Mouse (Mus musculus): Measurements from ENCODE around the gene Cd72. TPM values are rescaled to one million over a fixed set of nuclear protein-coding genes. Genes with fewer than 3 reads are reported as not detected.
"Not testable (repeated sequence)": the region's sequence is repeated elsewhere in the genome, so short reads cannot be mapped to it uniquely, and the experiment has no call there.

Gene Cd72
- under 1 TPM; 0.81 to 0.87 TPM for total RNA-seq (2021)

DNA sequence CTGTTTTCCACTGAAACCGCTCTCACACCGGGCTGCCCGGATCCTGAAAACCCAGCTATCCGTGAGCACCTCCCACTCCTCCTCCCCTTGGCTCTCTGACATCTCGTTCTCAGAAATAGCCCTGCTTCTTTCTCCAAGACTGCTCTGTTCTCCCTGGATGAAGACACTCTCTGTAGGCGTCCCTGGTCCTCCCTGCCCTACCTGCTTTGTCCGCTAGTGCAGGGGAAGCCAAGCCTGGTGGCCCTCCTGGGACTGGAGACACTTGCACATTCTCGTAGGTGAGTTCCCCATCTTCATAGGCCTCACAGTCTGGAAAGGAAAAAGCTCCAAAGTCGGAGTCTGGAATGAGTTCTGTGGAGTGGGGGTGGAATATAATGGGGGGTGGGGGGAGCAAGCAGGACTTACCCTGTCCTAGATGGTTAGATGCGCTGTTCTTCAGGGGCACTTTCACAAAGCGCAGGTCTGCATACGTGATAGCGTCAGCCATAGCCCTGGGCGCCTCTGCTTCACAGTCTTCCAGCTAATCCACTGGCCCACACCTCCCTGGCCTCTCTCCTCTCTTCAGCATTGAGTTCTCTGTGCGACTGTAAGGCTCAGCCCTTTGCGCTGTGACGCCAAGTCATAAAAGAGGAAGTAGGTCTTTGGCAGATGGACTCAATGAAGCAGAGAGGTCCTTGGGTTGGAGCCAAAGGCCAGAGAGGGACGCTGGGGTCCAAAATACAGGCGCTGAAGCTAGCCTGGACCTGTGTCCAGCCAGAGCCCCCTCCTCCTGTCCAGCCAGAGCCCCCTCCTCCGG lies at the start of gene Cd72:
Cd72 (minus strand) TSS at position 588 of the 796 bp plus-strand sequence.
- no peak for DNase-seq (ENCODE audit: low spot score)
- intact Hi-C loops (cut with DNase I) = no loop called here

DNA sequence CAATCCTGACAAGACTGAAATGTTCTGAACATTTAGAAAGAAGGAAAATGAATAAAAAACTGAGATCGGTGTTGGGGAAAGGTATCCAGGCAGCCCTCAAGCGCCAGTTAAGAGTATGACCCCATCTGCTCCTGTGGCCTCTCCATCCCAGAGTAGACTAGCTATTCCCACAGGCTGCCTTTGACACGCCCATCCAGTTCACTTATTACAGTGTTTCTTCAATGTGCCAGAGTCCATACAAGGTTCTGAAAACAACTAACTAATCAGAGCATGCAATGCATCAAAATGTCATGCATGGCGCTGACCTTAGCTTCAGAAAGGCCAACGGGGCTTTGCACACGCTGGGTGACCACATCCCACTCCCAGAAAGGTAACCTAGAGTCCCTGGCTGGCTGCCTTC lies 49.1 kb upstream of the Cd72 start:
- intact Hi-C loops (cut with DNase I) = no loop called here
- no peak for DNase-seq (ENCODE audit: low spot score)

DNA sequence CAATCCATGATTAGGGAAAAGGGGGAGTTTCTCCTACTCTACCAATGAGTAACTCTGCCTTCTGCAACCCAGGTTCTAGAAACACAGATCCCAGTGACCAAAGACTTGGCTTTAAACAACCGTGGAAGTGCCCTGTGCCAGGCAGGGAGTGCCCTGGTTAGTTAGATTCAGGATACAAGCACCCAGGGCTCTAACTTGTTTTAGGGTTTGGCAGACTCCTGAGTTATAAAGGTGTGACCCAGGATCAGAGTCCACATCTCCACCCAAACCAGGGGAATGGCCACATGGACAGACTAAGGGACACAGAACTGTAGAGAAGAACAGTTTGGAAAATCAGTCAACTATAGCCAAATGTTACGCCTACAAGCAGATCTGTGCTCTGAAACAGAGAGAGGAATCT lies 48.6 kb upstream of the Cd72 start:
- no peak for DNase-seq (ENCODE audit: low spot score)
- intact Hi-C loops (cut with DNase I) = no loop called here

DNA sequence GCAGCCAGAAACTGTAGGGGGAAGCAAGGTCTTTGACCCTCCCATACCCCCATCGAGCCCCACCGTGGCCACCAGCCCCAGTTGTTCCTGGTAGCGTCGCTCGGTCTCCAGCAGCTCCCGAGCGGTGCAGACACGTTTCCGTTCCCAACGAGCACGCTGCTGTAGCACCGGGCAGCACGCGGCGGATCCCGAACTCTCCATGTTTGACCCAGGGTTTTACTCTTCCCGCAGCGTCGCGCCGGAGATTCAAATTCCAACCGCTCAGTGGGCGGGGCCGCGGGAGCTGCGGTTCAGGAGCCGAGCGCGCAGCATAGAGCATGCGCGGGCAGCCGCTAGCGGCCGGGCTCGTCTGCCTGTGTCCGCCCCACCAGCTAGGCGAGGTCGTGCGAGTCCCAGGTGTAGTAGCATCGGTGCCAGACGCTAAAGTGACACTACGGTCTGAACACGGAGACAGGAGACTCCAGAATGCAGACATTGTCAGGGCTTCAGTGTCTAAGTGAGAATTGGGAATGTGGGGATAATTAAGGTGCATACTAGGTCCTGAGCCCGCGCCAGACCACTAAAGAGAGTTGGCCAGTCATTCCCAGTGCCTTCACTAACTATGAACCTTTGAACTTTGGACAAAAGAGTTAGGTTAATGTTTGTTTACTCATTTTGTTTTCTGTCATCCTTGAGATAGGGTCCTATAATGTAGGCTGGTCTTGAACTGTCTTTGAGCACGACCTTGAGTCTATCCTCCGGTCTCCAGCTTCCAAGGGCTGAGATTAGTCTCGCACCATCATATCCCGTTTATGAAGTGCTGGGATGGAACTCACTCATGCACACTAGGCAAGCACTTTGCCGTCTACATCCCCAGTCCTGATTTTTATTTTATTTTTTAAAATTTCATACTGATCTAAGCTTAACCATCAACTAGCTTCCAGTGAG lies 45.2 kb upstream of the Cd72 start, which contains the start of gene Arhgef39:
Arhgef39 (minus strand) TSS at position 289 of the 927 bp plus-strand sequence.
- peak; percentile 59 for DNase-seq (ENCODE audit: low spot score)
- intact Hi-C loops (cut with DNase I) = no loop called here

DNA sequence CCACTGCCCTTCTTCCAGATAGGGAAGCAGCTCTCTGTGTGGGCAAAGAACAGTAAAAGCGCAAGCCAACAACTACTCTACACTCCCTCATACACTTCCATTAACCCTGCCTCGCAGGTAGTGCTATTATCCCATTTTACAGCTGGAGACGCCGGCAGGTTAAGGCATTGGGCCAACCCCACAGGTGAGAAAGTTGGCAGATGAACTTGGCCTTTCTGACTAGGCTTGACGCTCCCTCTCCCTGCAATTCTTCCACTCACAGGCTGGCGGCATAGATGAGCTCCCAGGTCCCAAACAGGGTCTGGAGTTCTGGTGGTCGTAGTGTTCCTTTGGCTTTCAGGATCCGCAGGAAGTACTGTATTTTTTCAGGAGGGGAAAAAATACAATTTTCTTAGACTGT lies 44.6 kb upstream of the Cd72 start:
- intact Hi-C loops (cut with DNase I) = no loop called here
- DNase-seq (ENCODE audit: low spot score) = no peak

DNA sequence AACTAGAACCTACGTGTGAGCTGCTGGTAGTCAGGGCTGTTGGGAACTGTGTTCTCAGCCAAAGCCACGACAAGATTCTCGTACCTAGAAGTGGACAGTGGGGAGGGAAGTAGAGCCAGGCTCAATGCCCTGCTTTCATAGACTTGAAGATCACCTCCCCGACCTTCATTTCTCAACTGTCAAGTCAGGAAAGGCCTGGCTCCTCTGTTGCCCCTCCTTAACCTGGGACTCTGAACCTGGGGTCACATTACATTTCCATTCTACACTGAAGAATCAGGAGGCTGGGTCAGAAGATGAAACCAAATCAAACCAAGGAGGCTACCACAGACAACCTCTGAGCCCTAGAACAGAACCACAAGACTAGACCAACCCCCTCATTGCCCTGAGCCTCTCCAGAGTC lies 43.5 kb upstream of the Cd72 start:
- DNase-seq (ENCODE audit: low spot score) = no peak
- intact Hi-C loops (cut with DNase I) = no loop called here

DNA sequence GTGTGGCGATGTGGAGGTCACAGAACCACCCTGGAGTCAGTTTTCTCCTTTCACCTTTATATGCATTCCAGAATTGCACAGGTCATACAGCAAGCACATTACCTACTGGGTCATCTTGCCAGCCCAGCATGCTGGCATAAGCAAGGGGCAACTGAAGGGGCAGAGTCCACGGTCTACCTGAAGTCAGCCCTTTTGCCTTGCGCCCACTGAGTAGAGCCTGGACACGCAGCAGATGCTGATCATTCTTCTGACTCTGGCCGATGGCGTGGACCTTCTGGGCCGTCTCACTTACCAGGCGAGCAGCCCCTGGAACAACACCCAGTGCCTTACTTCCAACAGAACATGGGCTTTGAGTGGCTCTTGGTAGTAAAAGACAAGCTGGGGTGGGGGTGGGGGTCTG lies 43.0 kb upstream of the Cd72 start:
- intact Hi-C loops (cut with DNase I) = no loop called here
- DNase-seq (ENCODE audit: low spot score) = no peak

DNA sequence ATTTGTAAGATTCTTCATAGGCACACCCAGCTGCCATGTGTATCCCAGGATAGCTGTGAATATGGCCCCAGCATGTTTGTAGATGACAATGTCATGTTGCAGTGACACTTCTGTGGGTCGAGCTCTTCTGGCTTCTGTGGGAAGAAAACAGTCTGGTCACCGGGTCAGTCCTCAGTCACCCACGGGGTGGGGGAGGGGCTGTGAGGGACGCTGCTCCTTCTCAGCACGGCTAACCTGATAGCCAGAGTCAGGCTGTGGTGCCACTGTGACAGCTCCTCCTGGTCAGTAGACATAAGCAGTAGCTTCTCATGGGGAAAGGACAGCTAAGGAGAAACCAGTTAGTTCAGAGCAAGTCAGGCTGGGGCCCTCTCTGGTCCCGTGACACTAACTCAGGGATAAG lies 42.2 kb upstream of the Cd72 start:
- intact Hi-C loops (cut with DNase I) = no loop called here
- DNase-seq (ENCODE audit: low spot score) = no peak

DNA sequence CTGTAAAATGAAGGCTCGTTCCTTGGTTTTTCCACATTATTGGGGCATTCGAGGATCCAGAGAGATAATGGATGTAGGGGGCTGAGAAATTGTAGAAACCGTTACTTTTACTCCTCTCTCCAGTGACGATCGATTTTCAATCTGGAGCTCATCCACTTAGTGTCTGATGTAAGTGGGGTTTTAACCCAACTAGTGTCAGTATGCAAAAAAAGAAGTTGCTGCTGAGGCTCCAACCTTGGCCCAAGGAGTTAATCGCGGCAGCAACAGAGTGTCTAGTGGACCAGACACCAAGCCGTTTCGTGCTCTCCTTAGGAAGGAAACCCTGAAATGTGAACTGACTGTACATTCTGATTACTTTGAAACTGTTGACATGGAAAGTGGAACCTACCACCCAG lies 39.4 kb upstream of the Cd72 start:
- intact Hi-C loops (cut with DNase I) = no loop called here
- DNase-seq (ENCODE audit: low spot score) = no peak

DNA sequence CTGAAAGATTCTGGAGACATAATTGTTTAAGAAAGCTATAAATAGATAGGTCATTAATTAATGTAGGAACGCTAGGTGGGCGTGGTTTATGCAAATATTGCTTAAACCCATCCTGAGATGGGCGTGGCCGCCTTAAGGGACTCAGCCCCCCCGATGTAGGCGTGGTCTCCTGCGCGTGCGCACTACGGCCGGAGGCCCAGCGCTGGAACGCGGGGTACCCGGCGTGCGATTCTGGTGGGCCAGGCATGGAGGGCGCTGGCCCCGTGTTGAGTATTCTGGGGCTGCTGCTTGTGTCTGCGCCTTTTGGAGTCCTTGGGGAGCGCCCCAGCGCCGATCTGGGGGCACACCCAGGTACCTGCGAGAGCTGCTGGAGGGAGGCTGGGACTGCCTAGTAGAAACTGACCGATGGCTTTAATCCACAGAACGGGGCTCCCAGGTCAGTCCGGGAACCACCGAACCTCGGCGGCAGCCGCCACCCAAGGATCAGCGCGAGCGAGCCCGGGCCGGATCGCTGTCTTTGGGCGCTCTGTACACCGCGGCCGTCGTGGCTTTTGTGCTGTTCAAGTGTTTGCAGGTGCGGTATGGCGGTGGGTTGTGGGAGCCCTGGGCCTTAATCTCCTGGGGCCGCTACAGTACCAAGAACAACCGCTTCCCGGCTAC lies 38.9 kb upstream of the Cd72 start:
- intact Hi-C loops (cut with DNase I) = no loop called here
- peak; percentile 93 for DNase-seq (ENCODE audit: low spot score)

DNA sequence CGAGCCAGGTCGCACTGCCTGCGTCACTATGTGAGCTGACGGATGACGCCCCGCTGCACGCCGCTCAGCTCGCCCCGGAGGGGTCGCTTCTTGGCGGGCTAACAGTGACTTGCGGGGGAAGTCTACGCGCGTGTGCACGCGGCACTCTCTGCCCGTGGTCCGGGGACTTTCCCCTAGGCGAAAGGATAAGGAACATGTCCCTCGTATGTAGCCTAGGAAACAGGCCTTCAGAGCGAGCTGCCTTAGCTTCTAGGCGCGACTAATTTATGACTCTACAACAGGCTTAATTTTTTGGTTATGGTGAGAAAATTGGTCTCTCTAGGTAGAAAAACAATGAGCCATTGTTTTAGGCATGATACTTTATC lies 38.4 kb upstream of the Cd72 start, which contains the start of gene Ccdc107:
Ccdc107 (plus strand) TSS at position 80 of the 365 bp plus-strand sequence.
- DNase-seq (ENCODE audit: low spot score) = peak; percentile 92
- intact Hi-C loops (cut with DNase I) = no loop called here

DNA sequence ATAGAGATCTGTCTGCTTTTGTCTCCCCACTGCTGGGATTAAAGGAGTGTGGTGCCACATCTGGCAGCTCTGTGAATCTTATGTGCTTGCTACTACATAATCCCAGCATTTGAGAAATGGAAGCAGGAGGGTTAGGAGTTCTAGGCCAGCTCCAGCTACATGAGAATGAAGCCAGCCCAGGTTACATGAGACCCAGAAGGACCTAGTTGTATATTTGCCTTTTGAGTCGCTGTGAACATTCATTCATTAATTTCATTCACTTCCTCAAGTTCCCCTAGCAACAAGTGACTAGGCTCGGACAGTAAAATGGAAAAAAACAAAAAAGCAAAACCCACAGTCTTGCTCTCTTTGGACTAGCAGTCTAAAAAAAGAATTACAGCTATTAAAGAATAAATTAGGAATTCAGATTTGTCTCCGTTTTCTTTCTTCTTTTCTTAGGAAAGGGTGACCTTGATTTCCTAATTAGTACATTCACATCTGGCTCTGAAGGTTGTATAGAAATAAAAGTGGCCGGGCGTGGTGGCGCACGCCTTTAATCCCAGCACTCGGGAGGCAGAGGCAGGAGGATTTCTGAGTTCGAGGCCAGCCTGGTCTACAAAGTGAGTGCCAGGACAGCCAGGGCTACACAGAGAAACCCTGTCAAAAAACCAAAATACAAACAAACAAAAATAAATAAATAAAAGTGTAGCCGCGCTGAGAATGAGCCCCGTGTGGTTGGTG lies 37.8 kb upstream of the Cd72 start:
- intact Hi-C loops (cut with DNase I) = no loop called here
- no peak for DNase-seq (ENCODE audit: low spot score)

DNA sequence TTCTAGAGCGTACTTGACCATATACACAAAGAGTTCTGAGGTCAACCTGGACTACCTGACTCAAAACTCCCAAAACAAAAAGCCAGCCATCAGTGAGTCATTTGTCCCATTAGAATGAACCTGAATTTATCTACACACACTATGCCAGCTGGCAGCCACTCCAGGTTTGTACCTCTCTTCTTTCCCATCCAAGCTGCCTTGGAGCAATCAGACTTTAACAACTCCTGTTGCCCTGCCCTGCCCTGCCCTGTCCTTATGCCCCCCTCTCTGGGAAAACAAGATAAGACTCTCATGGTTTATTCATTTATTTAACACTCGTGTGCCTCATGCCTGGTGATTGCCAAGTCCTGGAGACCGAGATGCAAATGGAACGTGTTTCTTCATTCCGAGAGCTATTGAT lies 36.4 kb upstream of the Cd72 start:
- intact Hi-C loops (cut with DNase I) = no loop called here

DNA sequence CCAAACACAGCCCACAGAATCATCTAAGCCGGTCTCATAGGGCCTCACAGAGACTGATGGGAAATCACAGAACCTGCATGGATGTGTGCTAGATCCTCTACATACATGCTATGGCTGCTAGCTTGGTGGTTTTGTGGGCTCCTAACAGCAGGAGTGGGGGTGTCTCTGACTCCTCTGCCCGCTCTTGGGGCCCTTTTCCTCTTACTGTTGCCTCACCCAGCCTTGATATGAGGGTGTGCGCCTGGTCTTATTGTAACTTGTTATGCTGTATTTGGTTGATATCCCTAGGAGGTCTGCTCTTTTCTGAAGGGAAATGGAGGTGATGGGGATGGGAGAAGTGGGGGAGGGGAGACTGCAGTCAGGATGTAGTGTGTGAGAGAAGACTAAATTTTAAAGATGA lies 35.2 kb upstream of the Cd72 start:
- intact Hi-C loops (cut with DNase I) = loop anchor here (1.0 kb wide), 1 partner anchor 68 kb away; no protein-coding TSS in a partner anchor
- DNase-seq (ENCODE audit: low spot score) = no peak

More for the DNA sequence above, 36.4 kb upstream of the Cd72 start:
- DNase-seq (ENCODE audit: low spot score) = no peak

DNA sequence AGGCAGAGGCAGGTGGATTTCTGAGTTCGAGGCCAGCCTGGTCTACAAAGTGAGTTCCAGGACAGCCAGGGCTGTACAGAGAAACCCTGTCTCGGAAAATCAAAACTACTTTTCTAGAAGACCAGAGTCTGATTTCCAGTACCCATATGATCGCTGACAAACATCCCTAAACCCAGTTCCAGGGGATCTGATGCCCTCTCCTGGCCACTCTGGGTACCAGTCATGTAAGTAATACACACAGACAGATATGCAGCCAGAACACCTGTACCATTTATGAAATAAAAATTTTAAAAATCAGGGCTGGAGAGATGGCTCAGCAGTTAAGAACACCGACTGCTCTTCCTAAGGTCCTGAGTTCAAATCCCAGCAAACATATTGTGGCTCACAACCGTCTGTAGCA lies 31.2 kb upstream of the Cd72 start:
- intact Hi-C loops (cut with DNase I); DNase-seq (ENCODE audit: low spot score): not testable (repeated sequence)

DNA sequence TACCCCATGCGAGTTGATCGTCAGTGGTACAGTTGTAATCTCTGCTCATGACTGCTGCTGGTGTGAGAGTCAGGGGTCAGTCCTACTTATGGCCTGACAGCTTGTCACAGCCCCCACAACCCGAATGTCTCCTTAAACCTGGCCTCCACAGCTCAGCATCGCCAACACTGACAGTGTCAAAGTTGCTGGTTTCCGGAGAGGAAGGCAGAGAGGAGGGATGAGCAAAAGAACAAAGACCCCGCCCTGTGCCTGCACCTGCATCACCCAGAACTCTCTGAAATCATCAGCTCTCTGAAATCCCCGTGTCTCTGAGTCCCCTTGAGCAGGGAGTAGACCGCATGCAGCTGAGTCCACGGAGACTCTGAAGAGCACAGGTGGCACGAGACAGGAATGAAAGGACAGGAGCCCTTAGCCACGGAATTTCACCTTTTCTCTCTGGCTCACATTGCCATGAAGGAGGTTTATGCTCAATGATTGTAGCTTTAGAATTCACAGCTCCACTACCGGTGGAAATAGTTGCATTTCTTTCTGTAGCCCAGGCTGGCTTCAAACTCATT lies 29.2 kb upstream of the Cd72 start, which contains the start of gene Sit1:
Sit1 (minus strand) TSS at position 200 of the 557 bp plus-strand sequence.
- intact Hi-C loops (cut with DNase I) = no loop called here
- DNase-seq (ENCODE audit: low spot score) = no peak

DNA sequence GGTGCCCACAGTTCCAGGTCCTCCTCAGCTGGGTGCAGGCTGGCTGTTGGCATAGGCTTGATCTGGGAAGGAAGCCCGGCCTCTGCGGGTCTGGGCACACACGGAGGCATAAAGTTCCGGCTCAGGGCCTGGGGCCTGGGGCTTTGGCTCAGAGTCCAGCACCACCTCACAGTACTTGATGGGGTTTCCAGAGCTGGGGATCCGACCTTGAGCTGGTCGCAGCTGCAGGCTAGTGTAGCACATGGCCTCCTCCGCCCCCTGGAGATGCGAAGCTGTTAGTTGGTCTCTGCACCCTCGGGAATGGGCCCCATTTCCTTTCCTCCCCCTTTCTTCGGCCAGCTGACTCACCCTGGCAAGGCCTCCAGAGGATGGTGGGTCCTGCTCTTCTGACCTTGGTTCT lies 28.2 kb upstream of the Cd72 start:
- intact Hi-C loops (cut with DNase I) = no loop called here
- DNase-seq (ENCODE audit: low spot score) = no peak

DNA sequence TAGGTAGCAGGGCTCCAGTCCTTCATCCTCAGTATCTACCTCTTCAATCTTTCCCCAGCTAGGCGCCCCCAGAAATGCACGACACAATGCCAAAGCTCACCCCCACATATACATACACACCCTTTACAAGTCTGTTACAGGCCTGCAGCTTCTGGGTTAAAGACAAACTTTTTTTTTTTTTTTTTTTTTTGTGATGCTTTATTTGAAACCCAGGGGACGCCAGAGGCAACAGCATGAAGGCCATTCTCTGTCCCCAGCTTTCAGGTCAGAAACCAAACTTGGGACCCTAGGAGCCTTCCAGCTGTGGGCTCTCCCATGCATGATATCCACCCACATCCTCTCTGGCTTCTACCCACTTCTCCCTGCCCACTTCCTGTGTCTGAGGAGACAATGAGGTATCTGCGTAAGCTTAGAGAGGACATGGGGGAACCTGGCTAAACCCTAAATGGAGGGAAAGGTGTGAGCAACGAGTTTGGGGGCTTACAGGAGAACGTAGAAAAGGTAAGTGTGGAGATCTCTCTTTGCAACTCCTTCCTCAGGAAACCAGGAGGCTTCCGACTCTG lies 27.5 kb upstream of the Cd72 start:
- intact Hi-C loops (cut with DNase I) = no loop called here

DNA sequence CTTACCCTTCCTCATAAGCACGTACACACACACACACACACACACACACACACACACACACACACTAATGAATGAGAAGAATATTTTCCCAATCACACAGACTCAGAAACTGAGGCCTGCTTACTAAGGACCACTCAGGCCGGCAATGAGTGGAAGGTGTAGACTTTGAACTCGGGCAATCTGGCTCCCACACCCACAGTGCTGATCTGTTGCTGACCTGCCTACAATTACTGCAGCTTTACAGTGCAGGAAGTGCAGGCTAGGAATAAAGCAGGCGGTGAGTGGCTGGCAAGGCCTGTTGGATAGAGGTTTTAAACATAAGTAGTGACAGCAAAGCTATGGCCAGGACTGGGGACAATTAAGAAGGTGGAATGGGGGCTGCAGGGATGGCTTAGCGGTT lies 26.6 kb upstream of the Cd72 start:
- DNase-seq (ENCODE audit: low spot score) = no peak

More for the DNA sequence above, 27.5 kb upstream of the Cd72 start:
- no peak for DNase-seq (ENCODE audit: low spot score)

More for the DNA sequence above, 26.6 kb upstream of the Cd72 start:
- intact Hi-C loops (cut with DNase I) = no loop called here
